Mouse (Mus musculus) MEL (cell line): ENCODE measurements around the gene Fblim1. TPM values are rescaled to one million over a fixed set of nuclear protein-coding genes. Genes with fewer than 3 reads are reported as not detected.

Experiments
- DNase-seq: peaks from one replicate; pipeline ENCODE4 v3.0.0; 2011; ENCODE audit warnings: low read depth, low spot score
- H3K27ac ChIP-seq: 2 replicates; pipeline ENCODE4 v1.5.1; 2012; ENCODE audit warnings: low read depth, mild to moderate bottlenecking, control low read depth, low read length, moderate library complexity; ENCODE audit not compliant: control insufficient read depth
- H3K27me3 ChIP-seq, 2 experiments: fragments of 150-350 bp in 1 of 2; sonication (generic) in 1 of 2; 2 replicates each; pipeline ENCODE4 v1.6.1; 2012; ENCODE audit warnings: low read length in 2 of 2, mild to moderate bottlenecking in 2 of 2, improper control_type of control experiment in 1 of 2, moderate library complexity in 1 of 2; ENCODE audit not compliant: insufficient read depth in 2 of 2, control insufficient read depth in 1 of 2
- H3K36me3 ChIP-seq, 2 experiments: 2 replicates each; pipeline ENCODE4 v1.6.1; 2012 to 2014; ENCODE audit warnings: low read length in 2 of 2, improper control_type of control experiment in 1 of 2, inconsistent platforms in 1 of 2, mild to moderate bottlenecking in 1 of 2; ENCODE audit not compliant: insufficient read depth in 2 of 2, control insufficient read depth in 1 of 2
- H3K4me1 ChIP-seq, 2 experiments: fragments of 150-350 bp in 1 of 2; sonication (generic) in 1 of 2; 2 replicates each; pipeline ENCODE4 v1.6.1; 2012; ENCODE audit warnings: low read length in 2 of 2, improper control_type of control experiment in 1 of 2, mild to moderate bottlenecking in 1 of 2; ENCODE audit not compliant: insufficient read depth in 2 of 2, control insufficient read depth in 1 of 2
- H3K4me3 ChIP-seq, 2 experiments: fragments of 150-350 bp in 1 of 2; sonication (generic) in 1 of 2; 2 replicates each; pipeline ENCODE4 v1.5.1; 2012; ENCODE audit warnings: low read depth in 2 of 2, low read length in 2 of 2, mild to moderate bottlenecking in 2 of 2, moderate library complexity in 2 of 2, control low read depth in 1 of 2, improper control_type of control experiment in 1 of 2; ENCODE audit not compliant: control insufficient read depth in 1 of 2, insufficient read depth in 1 of 2
- H3K79me2 ChIP-seq: 2 replicates; pipeline ENCODE4 v1.6.1; 2012; ENCODE audit warnings: mild to moderate bottlenecking, low read length, moderate library complexity; ENCODE audit not compliant: control insufficient read depth, poor library complexity, insufficient read depth
- H3K9ac ChIP-seq: 2 replicates; pipeline ENCODE4 v1.6.1; 2012; ENCODE audit warnings: low read depth, mild to moderate bottlenecking, control low read depth, low read length, moderate library complexity; ENCODE audit not compliant: control insufficient read depth, poor library complexity, severe bottlenecking
- H3K9me3 ChIP-seq: fragments of 150-350 bp; sonication (generic); replicated peaks from 2 replicates; pipeline ENCODE4 v1.6.1; 2012; ENCODE audit warnings: mild to moderate bottlenecking, low read length, improper control_type of control experiment, moderate library complexity; ENCODE audit not compliant: insufficient read depth
- BHLHE40 ChIP-seq: IDR thresholded peaks from 2 replicates; pipeline ENCODE4 v1.6.1; 2012; ENCODE audit warnings: low read depth, mild to moderate bottlenecking, inconsistent platforms, low read length, improper control_type of control experiment, borderline replicate concordance
- CHD2 ChIP-seq: IDR thresholded peaks from 2 replicates; pipeline ENCODE4 v1.6.1; 2011; ENCODE audit warnings: low read length, improper control_type of control experiment
- CTCF ChIP-seq, 3 experiments: IDR thresholded peaks in 2 of 3; conservative IDR thresholded peaks in 1 of 3; 2 replicates each; pipeline ENCODE4 v1.5.1; 2011 to 2012; ENCODE audit warnings: low read length in 3 of 3, low read depth in 2 of 3, mild to moderate bottlenecking in 2 of 3, improper control_type of control experiment in 1 of 3, inconsistent platforms in 1 of 3, mixed read lengths in 1 of 3, moderate library complexity in 1 of 3; ENCODE audit not compliant: control insufficient read depth in 1 of 3, insufficient read depth in 1 of 3, poor library complexity in 1 of 3, severe bottlenecking in 1 of 3
- EP300 ChIP-seq, 2 experiments: IDR thresholded peaks; 2 replicates each; pipeline ENCODE4 v1.6.1; 2011; ENCODE audit warnings: improper control_type of control experiment in 2 of 2, low read length in 2 of 2, low read depth in 1 of 2, mild to moderate bottlenecking in 1 of 2
- ETS1 ChIP-seq: IDR thresholded peaks from 2 replicates; pipeline ENCODE4 v1.6.1; 2012; ENCODE audit warnings: low read depth, mild to moderate bottlenecking, inconsistent platforms, low read length, improper control_type of control experiment, moderate library complexity
- GABPA ChIP-seq: IDR thresholded peaks from 2 replicates; pipeline ENCODE4 v1.6.1; 2012; ENCODE audit warnings: low read depth, mild to moderate bottlenecking, inconsistent platforms, low read length, improper control_type of control experiment, moderate library complexity
- JUND ChIP-seq: IDR thresholded peaks from 2 replicates; pipeline ENCODE4 v1.6.1; 2011; ENCODE audit warnings: low read depth, mild to moderate bottlenecking, improper control_type of control experiment, low read length
- KAT2A ChIP-seq: conservative IDR thresholded peaks from 2 replicates; pipeline ENCODE4 v1.6.1; 2012; ENCODE audit warnings: low read depth, low read length, improper control_type of control experiment, inconsistent platforms
- MAFK ChIP-seq: IDR thresholded peaks from 2 replicates; pipeline ENCODE4 v1.6.1; 2011; ENCODE audit warnings: low read depth, mild to moderate bottlenecking, low read length, improper control_type of control experiment, borderline replicate concordance
- MAX ChIP-seq: IDR thresholded peaks from 2 replicates; pipeline ENCODE4 v1.6.1; 2011; ENCODE audit warnings: low read length, improper control_type of control experiment
- MAZ ChIP-seq: IDR thresholded peaks from 2 replicates; pipeline ENCODE4 v1.6.1; 2012; ENCODE audit warnings: low read depth, mild to moderate bottlenecking, inconsistent platforms, low read length, improper control_type of control experiment
- MEF2A ChIP-seq: IDR thresholded peaks from 2 replicates; pipeline ENCODE4 v1.6.1; 2014; ENCODE audit warnings: low read depth, mild to moderate bottlenecking, inconsistent platforms, low read length, improper control_type of control experiment; ENCODE audit not compliant: poor library complexity, insufficient replicate concordance, severe bottlenecking; ENCODE audit errors: extremely low read depth
- MYB ChIP-seq: IDR thresholded peaks from 2 replicates; pipeline ENCODE4 v1.6.1; 2011; ENCODE audit warnings: mild to moderate bottlenecking, low read depth, low read length, improper control_type of control experiment
- NRF1 ChIP-seq: IDR thresholded peaks from 2 replicates; pipeline ENCODE4 v1.6.1; 2014; ENCODE audit warnings: low read depth, mild to moderate bottlenecking, inconsistent platforms, low read length, improper control_type of control experiment, moderate library complexity; ENCODE audit not compliant: poor library complexity, insufficient read depth, severe bottlenecking
- POLR2A ChIP-seq, 2 experiments: IDR thresholded peaks; 2 replicates each; pipeline ENCODE4 v1.6.1; 2011 to 2012; ENCODE audit warnings: low read length in 2 of 2, mild to moderate bottlenecking in 2 of 2, control low read depth in 1 of 2, improper control_type of control experiment in 1 of 2, low read depth in 1 of 2, moderate library complexity in 1 of 2; ENCODE audit not compliant: control insufficient read depth in 1 of 2, insufficient read depth in 1 of 2, poor library complexity in 1 of 2
- POLR2AphosphoS2 ChIP-seq: IDR thresholded peaks from 2 replicates; pipeline ENCODE4 v1.6.1; 2011; ENCODE audit warnings: low read length, improper control_type of control experiment
- POLR2AphosphoS5 ChIP-seq: IDR thresholded peaks from 2 replicates; pipeline ENCODE4 v1.6.1; 2012; ENCODE audit warnings: low read depth, borderline replicate concordance, mild to moderate bottlenecking, inconsistent platforms, low read length, moderate library complexity, mixed read lengths
- SIN3A ChIP-seq: IDR thresholded peaks from 2 replicates; pipeline ENCODE4 v1.6.1; 2012; ENCODE audit warnings: low read length, improper control_type of control experiment, inconsistent platforms
- SMC3 ChIP-seq: IDR thresholded peaks from 2 replicates; pipeline ENCODE4 v1.6.1; 2011; ENCODE audit warnings: low read depth, low read length, improper control_type of control experiment
- TAL1 ChIP-seq: IDR thresholded peaks from 2 replicates; pipeline ENCODE4 v1.6.1; 2012; ENCODE audit warnings: mild to moderate bottlenecking, inconsistent platforms, low read length, moderate library complexity, mixed read lengths
- TBP ChIP-seq: IDR thresholded peaks from 2 replicates; pipeline ENCODE4 v1.8.0; 2011; ENCODE audit warnings: low read depth, low read length, improper control_type of control experiment
- TCF12 ChIP-seq: IDR thresholded peaks from 2 replicates; pipeline ENCODE4 v1.6.1; 2014; ENCODE audit warnings: low read depth, mild to moderate bottlenecking, inconsistent platforms, low read length, improper control_type of control experiment, moderate library complexity
- USF2 ChIP-seq, 2 experiments: IDR thresholded peaks; 2 replicates each; pipeline ENCODE4 v1.6.1; 2011 to 2012; ENCODE audit warnings: improper control_type of control experiment in 2 of 2, low read length in 2 of 2, borderline replicate concordance in 1 of 2, inconsistent platforms in 1 of 2, low read depth in 1 of 2, mild to moderate bottlenecking in 1 of 2; ENCODE audit not compliant: insufficient read depth in 1 of 2
- ZC3H11A ChIP-seq: IDR thresholded peaks from 2 replicates; pipeline ENCODE4 v1.6.1; 2012; ENCODE audit warnings: low read depth, mild to moderate bottlenecking, inconsistent platforms, low read length, improper control_type of control experiment
- ZKSCAN1 ChIP-seq: IDR thresholded peaks from 2 replicates; pipeline ENCODE4 v1.6.1; 2012; ENCODE audit warnings: low read depth, mild to moderate bottlenecking, inconsistent platforms, low read length, improper control_type of control experiment, moderate library complexity
- polyA plus RNA-seq, 2 experiments: library from polyadenylated mRNA; stranded (reverse) in 1 of 2; unstranded in 1 of 2; fragments of >175 nt in 1 of 2; fragments of >200 nt in 1 of 2; gene quantifications; 2 replicates each; pipeline versions ENCODE4 v1.2.1 to v1.2.4; 2012; ENCODE audit warnings: low replicate concordance in 2 of 2, low read depth in 1 of 2; ENCODE audit not compliant: insufficient read length in 2 of 2, insufficient read depth in 1 of 2, missing spikeins in 1 of 2
- total RNA-seq: library from RNA; depleted of rRNA; stranded (reverse); fragments of 300-350 nt; gene quantifications from 2 replicates; pipeline ENCODE4 v1.2.3, GENCODE M21; 2012

Fblim1 gene
- total and polyA plus RNA-seq, 3 experiments = not detected

DNA sequence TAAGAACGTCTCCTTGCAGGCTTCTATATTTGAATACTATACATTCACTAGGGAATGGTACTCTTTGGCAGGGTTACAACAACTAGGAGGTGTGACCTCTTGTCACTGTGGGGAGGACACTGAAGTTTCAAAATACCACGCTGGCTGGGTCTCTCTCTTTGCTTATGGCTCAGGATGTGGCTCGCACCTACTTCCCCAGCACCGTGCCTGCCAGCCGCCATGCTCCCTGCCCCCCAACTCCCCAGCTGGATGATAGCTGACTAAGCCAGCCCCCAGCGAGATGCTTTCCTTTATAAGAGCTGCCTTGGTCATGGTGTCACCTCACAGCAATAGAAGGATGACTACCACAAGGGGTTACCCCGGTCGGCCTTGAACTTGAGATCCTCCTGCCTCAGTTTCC, 47.1 kb upstream of the Fblim1 start:
- no peak for TF ChIP-seq CHD2
- TF ChIP-seq SIN3A = no peak
- TF ChIP-seq CTCF (IDR thresholded peaks at IDR 0.05 in 2 of 3, conservative IDR thresholded peaks at IDR 0.05 in 1 of 3; ENCODE audit: control insufficient read depth in 1 of 3, insufficient read depth in 1 of 3, low read depth in 2 of 3, low read length in 3 of 3, poor library complexity in 1 of 3, severe bottlenecking in 1 of 3) = no peak
- no peak for TF ChIP-seq ZC3H11A
- no peak for TF ChIP-seq TCF12
- TF ChIP-seq MEF2A = no peak
- no peak for TF ChIP-seq EP300 (IDR thresholded peaks at IDR 0.05; ENCODE audit: low read depth in 1 of 2, low read length in 2 of 2)
- TF ChIP-seq POLR2AphosphoS2 = no peak
- no peak for TF ChIP-seq TAL1
- no peak for TF ChIP-seq POLR2AphosphoS5
- no peak for TF ChIP-seq KAT2A
- TF ChIP-seq NRF1 = no peak
- TF ChIP-seq BHLHE40 = no peak
- no peak for TF ChIP-seq JUND
- no peak for TF ChIP-seq SMC3
- TF ChIP-seq MAZ = no peak
- no peak overlapping the region for H3K27ac ChIP-seq
- no peaks in the 10 kb centered on the region for H3K27me3 ChIP-seq
- H3K9me3 ChIP-seq = no peaks in the 10 kb centered on the region
- no peaks in the 10 kb centered on the region for H3K79me2 ChIP-seq
- no peak overlapping the region for H3K9ac ChIP-seq
- DNase-seq = no peak
- no peaks in the 10 kb centered on the region; a peak in 2 of 4 replicates for H3K36me3 ChIP-seq
- H3K4me3 ChIP-seq = no peak overlapping the region
- peaks cover 0 to 5% of the 10 kb centered on the region in 2 experiments; a peak in 1 of 4 replicates for H3K4me1 ChIP-seq

DNA sequence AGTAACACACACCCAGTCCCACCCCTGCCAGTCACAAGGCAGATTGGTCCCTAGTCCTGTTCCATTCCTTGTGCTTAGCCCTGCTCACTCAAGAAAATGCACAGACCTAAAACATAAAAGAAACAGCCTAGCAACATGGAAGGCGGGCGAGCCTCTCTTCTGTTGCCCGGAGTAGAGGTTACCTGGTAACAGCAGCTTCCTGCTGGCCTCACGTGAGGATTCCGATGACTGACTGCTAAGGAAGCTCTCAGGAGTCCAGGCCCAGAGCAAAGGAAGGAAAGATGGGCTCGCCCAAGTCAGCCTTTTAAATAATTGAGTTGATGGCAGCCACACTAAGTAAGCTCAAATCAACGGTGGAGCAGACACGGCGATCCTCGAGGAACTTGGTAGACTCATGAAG, 46.0 kb upstream of the Fblim1 start:
- no peak overlapping the region for H3K9ac ChIP-seq
- no peaks in the 10 kb centered on the region for H3K27me3 ChIP-seq
- H3K27ac ChIP-seq = no peak overlapping the region
- TF ChIP-seq MAFK (no peak), USF2 (IDR thresholded peaks at IDR 0.05; ENCODE audit: borderline replicate concordance in 1 of 2, insufficient read depth in 1 of 2, low read depth in 1 of 2, low read length in 2 of 2) (no peak), TBP (no peak), ETS1 (no peak), POLR2AphosphoS2 (no peak), MAX (no peak), ZKSCAN1 (no peak), POLR2A (IDR thresholded peaks at IDR 0.05; ENCODE audit: control insufficient read depth in 1 of 2, insufficient read depth in 1 of 2, low read depth in 1 of 2, low read length in 2 of 2, poor library complexity in 1 of 2) (no peak), MYB (no peak), SIN3A (no peak), GABPA (no peak)
- no peak overlapping the region for H3K4me3 ChIP-seq
- no peaks in the 10 kb centered on the region for H3K79me2 ChIP-seq
- H3K4me1 ChIP-seq = peaks cover 0 to 5% of the 10 kb centered on the region in 2 experiments; a peak in 1 of 4 replicates
- H3K36me3 ChIP-seq = no peaks in the 10 kb centered on the region; a peak in 2 of 4 replicates
- no peaks in the 10 kb centered on the region for H3K9me3 ChIP-seq
- DNase-seq = no peak
